Mouse (Mus musculus) CD8-positive naive resting alpha-beta T cell, adult 2 months (primary cell): Measurements from ENCODE around the gene Cln6.
"Not testable (repeated sequence)": the region's sequence is repeated elsewhere in the genome, so short reads cannot be mapped to it uniquely, and the experiment has no call there.

Experiments
- DNase-seq, 2 experiments: peaks; one replicate each; pipeline ENCODE4 v3.0.0; 2022; ENCODE audit warnings: low read depth in 2 of 2, low spot score in 2 of 2

The Cln6 gene

GRCm38 (mm10) chr9:62838506-62839171, at the start of gene Cln6:
TSS of gene Cln6 (plus strand) at chr9:62838785.
- DNase-seq: peak; percentile 40 to 64

- DNase-seq: no peak
Observed at GRCm38 (mm10) chr9:62789856-62790255, 48.7 kb upstream of the Cln6 start.

DNA sequence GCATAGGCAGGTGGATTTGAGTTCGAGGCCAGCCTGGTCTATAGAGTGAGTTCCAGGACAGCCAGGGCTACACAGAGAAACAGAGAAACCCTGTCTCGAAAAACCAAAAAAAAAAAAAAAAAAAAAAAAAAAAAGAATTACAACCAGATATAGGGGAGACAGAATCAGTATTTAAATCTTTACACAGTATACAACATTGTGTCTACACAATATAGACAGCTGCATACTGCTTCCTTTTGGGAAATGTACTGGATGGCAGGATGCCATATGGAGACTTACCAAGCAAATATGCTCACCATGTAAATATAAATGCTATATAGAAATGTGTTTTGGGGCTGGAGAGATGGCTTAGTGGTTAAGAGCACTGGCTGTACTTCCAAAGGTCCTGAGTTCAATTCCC, 39.4 kb upstream of the Cln6 start:
- DNase-seq: not testable (repeated sequence)

- DNase-seq: no peak
Observed at GRCm38 (mm10) chr9:62810095-62810494, 28.5 kb upstream of the Cln6 start.

GRCm38 (mm10) chr9:62810543-62811515, 27.8 kb upstream of the Cln6 start:
- DNase-seq: peak; percentile 24 to 44

- peak; percentile 89 to 92 for DNase-seq
Observed at GRCm38 (mm10) chr9:62811516-62812121, 27.0 kb upstream of the Cln6 start, which contains the start of gene Fem1b. TSS of gene Fem1b (minus strand) at chr9:62811934.

DNA sequence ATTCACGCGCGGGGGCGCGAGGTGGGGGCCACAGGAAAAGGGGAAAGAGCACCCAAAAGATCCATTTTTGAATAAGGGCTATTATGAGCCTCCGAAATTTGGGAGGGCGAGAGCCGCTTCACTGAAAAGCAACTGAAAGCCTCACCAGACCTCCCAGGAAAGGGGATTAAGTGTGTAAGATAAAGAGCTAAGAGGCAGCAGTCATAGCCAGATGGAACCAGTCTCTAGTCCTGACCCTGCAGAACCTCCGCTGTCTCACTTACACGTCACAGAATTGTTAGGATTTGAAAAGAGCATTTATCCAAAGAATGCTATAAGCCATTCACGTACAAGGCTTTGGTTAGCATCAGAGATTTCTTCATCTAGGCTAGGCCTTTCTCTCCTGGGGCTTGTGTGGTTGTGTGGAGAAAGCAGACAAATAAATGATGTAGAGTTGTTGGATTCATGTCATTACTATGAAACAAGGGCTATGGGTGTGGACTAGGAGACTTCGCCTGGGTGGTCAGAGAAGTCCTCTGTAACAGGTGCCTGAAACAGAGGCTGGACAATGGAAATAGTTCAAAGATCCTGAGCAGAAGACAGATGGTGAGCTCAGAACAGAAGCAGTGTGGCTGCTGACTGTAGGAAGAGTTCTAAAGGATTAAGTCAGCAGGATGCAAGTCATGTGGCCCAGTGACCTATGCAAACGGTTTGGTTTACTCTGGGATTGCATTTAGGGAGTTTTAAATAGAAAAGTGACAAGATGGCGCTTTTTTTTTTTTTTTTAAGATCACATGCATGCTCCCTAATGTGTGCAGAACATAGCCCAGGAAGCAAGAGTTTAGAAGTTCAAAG, 26.2 kb upstream of the Cln6 start:
- no peak for DNase-seq

GRCm38 (mm10) chr9:62814751-62815150, 23.8 kb upstream of the Cln6 start:
- DNase-seq: no peak

GRCm38 (mm10) chr9:62816323-62817098, 22.1 kb upstream of the Cln6 start:
- DNase-seq: no peak

GRCm38 (mm10) chr9:62817099-62817571, 21.4 kb upstream of the Cln6 start:
- DNase-seq: no peak

DNA sequence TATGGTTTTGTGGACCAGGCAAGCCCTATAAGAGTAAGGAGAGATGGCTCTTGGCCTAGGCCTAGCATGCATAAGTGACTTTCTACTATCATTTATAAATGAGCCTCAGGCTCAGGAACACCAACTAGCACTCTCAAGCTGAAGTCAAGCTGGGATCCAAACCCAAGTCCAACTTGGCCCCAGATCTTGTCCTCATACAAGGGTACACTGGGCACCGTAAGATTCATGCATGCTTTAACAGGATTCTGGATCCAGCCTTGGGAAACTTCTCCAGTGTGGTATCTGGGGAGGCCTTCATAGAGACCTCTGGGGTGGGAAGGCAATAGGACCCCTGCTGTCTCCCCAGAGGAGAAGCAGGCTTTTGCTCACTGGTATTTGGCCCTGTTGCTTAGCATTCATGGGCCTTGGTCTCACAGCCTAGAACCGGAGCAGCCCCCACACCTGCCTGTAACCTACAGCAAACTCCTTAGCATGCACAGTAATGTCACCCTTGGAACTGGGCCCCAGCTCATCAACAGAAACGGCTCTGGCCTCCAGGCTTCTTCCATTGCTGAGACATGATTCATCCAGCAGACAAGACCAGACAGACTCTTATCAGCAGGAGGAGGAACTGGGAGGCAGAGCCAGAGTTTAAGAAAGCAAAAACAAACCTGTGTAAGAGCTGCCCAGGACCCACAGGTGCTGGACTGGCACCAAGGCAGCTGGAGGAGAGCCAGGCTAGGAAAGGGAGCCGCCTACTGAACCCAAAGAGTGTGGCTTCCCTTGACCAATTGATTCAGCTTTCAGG, 20.6 kb upstream of the Cln6 start:
- DNase-seq: no peak

- DNase-seq: no peak
Observed at GRCm38 (mm10) chr9:62819494-62819893, 19.1 kb upstream of the Cln6 start.

GRCm38 (mm10) chr9:62819910-62820309, 18.7 kb upstream of the Cln6 start:
- DNase-seq: not testable (repeated sequence)

- no peak for DNase-seq
Observed at GRCm38 (mm10) chr9:62820829-62821228, 17.8 kb upstream of the Cln6 start.

GRCm38 (mm10) chr9:62821811-62822210, 16.8 kb upstream of the Cln6 start:
- DNase-seq: no peak

DNA sequence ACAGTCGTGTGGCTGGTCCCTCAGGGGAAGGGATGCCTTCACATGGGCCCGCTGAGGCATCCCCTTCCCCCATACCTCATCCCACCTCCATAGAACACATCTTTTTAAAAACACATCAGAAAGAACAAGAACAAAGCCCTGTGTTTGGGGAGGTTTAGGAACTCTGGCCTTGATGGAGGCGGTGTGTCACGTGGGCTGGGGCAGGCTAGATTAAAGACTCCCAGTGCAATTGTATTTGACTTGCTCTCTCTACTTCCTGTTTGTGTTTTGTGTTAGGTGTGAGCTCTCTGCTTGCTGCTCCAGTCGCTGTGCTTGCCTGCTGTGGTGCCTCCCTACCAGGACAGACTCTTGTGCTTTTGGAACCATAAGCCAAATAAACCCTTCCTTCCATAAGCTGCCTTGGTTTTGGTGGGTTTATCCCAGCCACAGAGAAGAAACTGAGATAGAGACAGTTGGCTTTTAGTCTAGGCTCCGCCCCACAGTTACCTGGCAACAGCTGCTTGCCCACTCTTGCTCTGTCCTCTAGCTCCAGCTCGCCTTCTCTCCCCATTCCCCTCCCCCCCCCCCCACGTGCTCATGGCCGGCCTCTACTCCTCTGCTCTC, 12.7 kb upstream of the Cln6 start:
- DNase-seq: peak in 1 of 2 experiments; percentile 16

DNA sequence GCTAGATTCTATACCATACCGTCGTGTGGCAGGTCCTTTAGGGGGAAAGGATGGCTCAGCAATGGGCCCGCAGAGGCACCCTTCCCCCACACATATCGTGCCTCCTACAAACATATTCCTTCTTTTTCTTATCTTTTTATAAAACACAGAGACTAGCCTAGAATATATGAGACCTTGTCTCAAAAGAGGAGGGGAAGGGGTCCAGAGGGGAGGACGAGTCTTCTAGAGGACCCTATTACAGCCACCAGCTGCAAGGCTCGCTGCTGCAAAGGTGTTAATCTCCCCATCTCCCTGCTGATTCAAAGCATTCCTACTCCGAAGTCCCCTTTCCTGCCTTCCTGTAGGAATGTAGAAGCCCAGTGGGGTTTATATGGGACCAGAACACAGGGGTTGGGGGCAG, 12.1 kb upstream of the Cln6 start:
- no peak for DNase-seq

GRCm38 (mm10) chr9:62827939-62828652, 10.5 kb upstream of the Cln6 start:
- DNase-seq: no peak
